Mouse (Mus musculus): ENCODE measurements around the gene Trabd.

DNA sequence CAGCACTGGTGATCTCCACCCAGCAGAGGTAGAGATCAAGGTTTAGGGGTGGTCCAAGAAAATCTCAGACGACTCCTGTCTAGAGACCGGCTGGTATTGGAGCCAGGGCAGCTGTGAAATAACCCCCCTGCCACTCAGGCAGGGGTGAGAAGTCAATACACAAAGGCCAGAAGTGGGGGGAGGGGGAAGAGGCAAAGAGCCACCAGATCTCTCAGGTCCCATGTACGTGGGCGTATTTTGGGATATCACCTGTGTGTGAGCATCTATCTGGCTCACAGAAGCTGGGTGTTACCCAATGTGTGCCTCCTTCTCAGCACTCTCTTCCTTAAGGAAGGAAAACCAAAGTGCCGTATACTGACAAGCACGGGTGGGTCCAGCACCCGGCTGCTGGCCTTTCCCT lies 11.9 kb upstream of the Trabd start:
- TF ChIP-seq CTCF (IDR thresholded peaks at IDR 0.05; ENCODE audit: low read depth): no peak
- TF ChIP-seq EP300 (optimal IDR thresholded peaks at IDR 0.05): no peak
